Mouse (Mus musculus) layer of hippocampus, postnatal 10 days (tissue): ENCODE data around the gene Ccdc85b. TPM values are rescaled to one million over a fixed set of nuclear protein-coding genes. Genes with fewer than 3 reads are reported as not detected.

Experiments
- DNase-seq, 2 experiments: peaks; one replicate each; pipeline ENCODE4 v3.0.0; 2021; ENCODE audit warnings: low spot score in 2 of 2
- total RNA-seq, 2 experiments: library from RNA; stranded (reverse); gene quantifications; 2 replicates each; pipeline ENCODE4 v1.2.3; 2021

Gene Ccdc85b
- total RNA-seq, 2 experiments from 2014 or later, result 26.4 to 32.9 TPM

GRCm38 (mm10) chr19:5425906-5426565 is 31.7 kb downstream of the Ccdc85b start:
- DNase-seq, result no peak

- DNase-seq, result peak; percentile 91 to 96
These were observed 32.6 kb downstream of the Ccdc85b start, which contains the start of the genes Drap1 and AI837181 for GRCm38 (mm10) chr19:5424782-5425741. Drap1 (minus strand) TSS chr19:5424979. AI837181 (plus strand) TSS chr19:5425144.

GRCm38 (mm10) chr19:5424092-5424781 is 33.5 kb downstream of the Ccdc85b start:
- DNase-seq, result peak; percentile 69 to 79

DNA sequence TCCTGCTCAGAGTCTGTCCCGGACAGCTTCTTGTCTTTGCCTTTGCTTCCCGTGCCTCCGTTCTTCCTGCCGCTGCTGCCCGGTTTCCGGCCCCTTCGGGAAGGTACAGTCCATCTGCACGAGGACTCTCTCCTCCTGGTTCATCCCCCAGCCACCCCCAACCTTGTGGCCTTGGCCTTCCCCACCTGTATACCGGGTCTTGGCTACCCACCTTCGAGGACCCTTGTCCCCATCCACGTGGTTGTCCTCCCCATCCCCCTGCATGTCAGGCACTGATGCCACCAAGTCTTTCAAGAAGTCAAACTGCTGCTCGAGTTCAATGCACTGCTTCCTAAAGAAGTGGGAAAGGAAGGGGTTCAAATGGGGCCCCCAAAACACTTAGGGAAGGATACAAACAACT is 34.1 kb downstream of the Ccdc85b start:
- DNase-seq, result no peak

- DNase-seq, result no peak
These were observed 34.7 kb downstream of the Ccdc85b start for GRCm38 (mm10) chr19:5422895-5423443.

DNA sequence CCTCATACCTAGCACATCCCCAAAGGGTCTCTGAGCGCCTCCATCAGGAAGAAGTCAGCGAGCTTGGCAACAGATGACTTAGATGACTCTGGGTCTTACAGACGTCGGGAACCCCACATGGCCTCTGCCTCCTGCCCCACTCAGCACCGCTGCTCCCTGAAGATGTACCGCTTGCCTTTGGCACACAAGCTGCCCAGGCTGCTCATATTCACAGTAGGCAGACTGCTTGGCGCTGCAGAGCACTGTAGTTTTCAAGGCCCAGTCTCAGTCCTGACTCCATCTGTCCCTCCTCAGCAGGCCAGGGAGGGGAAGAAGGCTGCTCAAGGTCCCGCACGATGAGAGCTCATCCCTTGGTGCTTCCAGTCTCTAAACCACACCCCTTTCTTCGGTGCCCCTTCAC is 35.4 kb downstream of the Ccdc85b start:
- no peak for DNase-seq

- DNase-seq, result no peak
These were observed 35.9 kb downstream of the Ccdc85b start for GRCm38 (mm10) chr19:5421784-5422183.

DNA sequence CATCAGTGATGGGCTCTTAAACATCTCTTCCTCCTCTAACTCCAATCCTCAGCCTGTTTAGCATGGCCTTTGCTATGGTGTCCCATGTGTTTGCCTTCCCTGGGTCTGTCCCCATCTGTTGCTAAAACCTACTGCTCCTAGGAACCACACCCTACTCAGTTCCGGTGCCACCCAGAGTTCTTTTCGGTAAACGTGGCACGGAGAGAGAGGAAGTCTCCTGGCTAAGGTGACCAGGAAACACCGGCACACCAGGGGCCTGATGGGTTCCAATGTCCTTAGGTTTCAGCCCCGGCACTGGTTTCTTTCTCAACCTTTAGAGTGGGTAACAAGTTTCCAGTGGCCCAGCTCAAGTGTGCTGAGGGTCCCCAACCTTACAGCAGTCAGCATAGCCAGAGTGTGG is 37.1 kb downstream of the Ccdc85b start:
- DNase-seq, result no peak

DNA sequence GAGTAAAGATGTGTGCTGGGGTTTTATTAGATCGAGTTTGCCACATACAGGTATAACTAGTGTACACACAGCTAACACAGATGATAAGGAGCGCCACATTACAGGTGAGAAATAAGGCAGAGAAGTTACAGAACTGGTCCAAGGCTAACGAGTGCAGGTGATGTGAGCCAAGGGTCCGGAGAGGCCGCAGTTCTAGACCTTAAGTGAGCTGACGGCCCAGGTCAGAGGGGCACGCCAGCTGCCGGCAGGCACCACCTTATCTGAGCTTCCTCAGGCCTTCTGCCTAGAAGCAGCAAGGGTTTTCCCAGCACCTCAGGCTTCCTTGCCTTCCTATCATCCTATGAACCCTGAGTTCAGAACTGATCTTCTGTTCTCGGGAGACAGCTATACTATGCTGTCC is 38.1 kb downstream of the Ccdc85b start:
- DNase-seq, result no peak

- DNase-seq, result no peak
These were observed 38.8 kb downstream of the Ccdc85b start for GRCm38 (mm10) chr19:5418750-5419466.

DNA sequence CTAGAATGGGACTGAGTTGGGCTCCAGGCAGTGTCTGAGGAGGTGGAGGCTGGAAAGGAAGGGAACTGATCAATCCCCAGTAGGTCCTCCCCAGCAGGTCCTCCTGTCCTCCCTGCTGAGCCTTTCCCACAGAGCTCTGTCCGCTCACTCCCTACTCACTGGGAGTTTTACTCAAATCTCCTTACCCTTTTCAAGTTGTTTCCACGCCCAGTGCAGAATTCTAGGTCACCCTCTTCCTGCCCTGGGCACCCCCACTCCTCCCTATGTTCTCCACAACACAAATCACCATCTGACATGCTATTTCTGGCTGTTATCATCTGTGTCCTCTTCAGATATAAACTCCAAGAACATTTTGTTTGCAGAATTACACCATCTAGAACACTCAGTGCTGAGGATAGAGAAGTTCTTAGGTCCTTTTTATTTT is 43.1 kb downstream of the Ccdc85b start:
- no peak for DNase-seq

DNA sequence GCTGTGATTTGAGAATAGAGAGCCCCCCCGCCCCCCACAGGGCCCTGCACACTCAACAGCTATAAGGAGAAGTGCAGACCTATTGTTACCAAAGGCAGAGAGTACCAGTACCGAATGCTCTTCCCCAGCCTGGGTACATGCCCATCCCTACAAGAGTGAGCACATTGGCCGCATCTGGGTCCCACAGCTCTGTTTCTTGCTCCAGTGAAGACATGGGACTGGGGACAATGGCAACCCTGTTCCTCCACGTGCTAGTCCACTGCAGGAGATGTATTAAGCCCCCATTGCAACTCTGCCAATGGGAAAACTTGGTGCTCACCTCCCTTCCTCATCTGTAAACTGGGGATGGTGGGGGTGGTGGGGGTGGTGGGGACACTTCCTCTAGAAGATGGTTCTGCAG is 43.9 kb downstream of the Ccdc85b start:
- DNase-seq, result no peak

DNA sequence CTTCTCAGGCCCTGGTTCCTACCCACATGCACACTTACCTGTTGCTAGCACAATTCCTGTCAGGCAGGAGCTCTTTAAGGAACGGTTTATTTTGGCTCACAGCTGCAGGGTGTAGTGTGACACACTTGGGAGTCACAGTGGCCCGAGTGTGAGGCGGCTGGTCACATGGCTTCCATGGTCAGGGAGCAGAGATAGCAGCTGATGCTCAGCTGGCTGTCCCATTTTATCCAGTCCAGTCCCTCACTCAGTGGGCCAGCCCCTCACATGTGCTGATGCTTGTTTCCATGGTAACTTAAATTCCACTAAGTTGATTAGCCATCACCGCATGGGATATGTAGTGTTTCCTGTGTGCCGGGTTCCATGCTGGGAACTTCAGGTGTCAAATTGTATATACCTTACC is 45.7 kb downstream of the Ccdc85b start:
- no peak for DNase-seq

DNA sequence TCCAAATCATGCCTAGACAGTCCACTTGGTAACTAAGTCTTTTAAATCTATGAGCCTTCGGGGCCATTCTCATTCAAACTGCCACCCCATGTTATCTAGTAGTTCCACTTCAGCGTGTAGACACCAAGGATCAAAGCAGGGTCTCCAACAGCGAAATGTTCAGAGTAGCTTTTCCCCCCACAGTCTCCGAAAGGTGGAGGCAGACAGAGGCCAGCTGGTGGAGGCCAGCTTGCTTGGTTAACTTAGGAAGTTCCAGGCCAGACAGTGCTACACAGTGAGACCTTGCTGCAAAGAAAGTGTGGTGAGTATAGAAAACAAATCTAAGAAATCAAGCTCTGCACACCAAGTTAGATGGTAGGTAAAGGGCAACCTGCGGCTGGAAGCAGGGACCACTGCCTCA is 47.1 kb downstream of the Ccdc85b start:
- no peak for DNase-seq

GRCm38 (mm10) chr19:5409068-5409467 is 48.6 kb downstream of the Ccdc85b start:
- DNase-seq, result no peak

DNA sequence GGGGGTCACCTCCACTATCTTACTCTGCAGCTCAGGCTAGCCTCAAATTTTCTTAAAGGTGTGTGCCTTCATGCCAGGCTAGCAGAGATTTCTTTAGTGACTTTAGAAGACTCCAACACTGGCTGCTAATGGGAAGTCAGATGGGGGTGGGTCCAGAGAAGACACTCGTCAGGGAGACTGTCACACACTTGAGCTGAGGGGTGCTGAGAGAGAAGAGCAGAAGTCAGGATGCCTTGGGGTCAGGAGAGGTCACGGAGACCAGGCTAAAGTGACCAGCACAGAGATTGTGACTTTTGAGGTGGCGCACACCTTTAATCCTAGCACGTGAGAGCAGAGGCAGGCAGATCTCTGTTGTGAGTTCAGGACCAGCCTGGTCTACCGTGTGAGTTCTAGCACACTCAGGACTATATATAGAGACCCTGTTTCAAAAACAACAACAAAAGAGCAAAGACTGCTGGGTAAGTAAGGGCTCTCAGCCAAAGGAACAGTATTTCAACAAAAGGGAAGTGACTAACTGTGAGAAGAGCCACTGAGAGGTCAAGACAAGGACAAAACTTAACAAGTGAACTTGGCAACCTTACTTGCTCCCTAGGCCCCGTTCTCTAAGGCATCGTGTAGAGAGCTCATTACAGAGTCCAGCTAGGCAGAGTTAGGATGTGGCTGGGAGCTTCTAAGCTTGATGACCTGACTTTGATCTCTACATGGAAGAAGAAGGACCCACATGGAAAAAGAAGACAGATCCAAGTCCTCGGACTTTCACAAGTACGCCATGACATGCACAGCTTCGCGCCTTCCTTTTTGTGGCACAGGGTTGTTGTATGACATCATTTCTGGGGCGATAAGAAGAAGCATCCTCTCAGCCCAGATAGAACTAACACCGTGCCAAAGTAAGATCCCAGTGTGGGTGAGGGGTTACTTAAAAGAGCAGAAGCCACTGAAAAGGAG is 49.4 kb downstream of the Ccdc85b start:
- DNase-seq, result no peak

DNA sequence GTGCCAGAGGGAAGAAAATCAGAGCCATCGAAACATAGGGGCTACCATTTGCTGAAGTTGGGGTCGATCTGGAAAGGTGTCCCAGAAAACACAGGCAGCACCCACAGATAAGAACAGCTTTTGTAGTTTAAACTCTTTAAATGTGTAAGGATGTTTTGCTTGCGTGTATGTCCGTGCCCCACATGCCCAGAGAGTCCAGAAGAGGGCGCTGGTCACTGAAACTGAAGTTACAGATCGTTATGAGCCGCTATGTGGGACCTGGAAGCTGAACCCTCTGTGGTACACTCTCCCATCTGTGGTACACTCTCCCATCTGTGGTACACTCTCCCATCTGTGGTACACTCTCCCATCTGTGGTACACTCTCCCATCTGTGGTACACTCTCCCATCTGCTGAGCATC is 50.6 kb downstream of the Ccdc85b start:
- peak; percentile 54 to 67 for DNase-seq

DNA sequence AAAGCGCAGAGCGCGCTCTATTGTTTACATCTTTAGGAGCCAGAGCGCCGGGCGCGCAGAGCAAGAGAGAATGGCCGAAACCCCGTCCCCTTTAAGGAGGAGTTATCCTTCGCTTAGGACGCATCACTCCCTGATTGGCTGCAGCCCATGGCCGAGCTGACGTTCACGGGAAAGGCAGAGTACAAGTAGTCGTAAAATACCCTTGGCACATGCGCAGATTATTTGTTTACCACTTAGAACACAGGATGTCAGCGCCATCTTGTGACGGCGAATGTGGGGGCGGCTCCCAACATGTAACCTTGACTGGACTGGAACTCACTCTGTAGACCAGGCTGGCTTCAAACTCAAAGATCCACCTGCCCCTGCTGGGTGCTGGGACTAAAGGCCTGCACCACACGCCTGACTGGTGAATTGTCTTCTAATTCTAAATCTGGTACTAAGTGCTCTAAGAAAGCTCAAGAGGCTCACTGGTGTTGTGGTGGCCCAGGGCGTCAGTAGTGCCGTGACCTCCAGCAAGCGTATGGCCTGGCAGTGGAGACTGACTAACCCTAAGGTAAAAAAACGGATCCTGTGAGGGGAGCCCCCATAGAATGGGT is 51.1 kb downstream of the Ccdc85b start:
- peak in 1 of 2 experiments; percentile 43 for DNase-seq

DNA sequence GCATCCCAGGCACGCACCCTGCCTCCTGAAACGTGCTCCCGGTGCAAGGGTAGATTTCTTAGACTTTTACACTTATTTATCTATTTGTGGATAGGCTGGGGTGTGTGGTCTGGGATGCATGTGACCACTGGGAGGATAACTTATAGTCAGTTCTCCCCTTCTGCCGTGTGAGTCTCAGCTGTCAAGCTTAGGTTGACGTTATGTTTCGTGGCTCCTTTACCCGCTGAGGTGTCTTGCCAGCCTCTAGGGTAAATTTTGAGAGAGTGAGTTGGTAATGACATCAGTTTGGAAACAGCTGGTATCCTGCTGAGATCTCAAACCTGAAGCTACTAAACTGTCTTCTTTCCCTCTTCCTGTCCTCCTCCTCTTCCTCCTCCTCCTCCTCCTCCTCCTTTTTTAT is 51.8 kb downstream of the Ccdc85b start:
- DNase-seq, result no peak
